Mouse (Mus musculus) frontal cortex, postnatal 36 days (tissue): ENCODE results near the gene Thada.
"Not testable (repeated sequence)": the region's sequence is repeated elsewhere in the genome, so short reads cannot be mapped to it uniquely, and the experiment has no call there.

Experiments
- DNase-seq, 2 experiments: peaks; one replicate each; pipeline ENCODE4 v3.0.0; 2022; ENCODE audit warnings: low spot score in 2 of 2

Gene Thada

DNA sequence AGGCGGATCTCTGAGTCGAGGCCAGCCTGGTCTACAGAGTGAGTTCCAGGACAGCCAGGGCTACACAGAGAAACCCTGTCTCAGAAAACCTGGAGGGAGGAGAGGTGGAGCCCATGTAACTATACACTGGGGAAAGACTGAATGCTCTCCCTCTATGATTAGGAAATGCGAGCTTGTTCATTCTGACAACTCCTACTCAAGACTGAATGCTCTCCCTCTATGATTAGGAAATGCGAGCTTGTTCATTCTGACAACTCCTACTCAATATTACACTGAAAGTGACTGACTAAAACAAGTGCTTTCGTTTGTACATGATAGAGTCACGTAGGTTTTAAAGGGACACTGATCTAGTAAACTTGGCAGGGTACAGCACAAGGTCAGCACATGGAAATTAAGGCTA lies 174.8 kb downstream of the Thada start:
- not testable (repeated sequence) for DNase-seq

DNA sequence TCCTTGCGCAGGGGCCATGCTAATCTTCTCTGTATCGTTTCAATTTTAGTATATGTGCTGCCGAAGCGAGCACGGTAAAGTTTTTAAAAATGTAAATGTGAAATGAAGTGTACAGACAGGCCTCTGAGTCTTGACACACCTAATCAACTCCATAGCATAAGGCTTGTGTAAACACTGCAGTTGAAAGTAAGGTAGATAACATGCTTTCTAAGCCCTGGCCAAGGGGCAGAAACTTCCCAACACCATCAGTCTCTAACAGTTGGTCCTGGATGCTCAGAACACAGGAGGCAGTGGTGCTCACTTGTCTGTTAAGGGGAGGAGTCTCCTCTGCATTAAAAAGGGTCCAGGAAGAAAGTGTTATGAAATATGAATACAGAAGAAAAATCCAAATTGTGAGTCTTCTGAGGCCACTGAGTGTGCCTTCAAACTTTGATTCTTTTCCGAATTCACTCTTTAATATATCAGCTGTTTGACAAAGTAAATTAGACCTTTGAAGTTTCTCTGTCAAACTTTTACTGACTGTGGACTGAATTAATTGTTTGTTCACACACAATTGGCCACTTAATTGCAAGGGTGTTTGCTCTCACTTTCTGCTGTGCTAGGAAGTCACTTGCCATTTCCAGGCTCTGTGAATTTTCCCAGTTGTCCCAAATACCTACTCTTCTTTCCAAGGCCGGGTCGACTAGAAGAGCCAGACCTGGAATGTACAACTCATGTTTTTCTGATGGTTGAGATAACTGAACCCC lies 178.2 kb downstream of the Thada start:
- DNase-seq, result no peak

DNA sequence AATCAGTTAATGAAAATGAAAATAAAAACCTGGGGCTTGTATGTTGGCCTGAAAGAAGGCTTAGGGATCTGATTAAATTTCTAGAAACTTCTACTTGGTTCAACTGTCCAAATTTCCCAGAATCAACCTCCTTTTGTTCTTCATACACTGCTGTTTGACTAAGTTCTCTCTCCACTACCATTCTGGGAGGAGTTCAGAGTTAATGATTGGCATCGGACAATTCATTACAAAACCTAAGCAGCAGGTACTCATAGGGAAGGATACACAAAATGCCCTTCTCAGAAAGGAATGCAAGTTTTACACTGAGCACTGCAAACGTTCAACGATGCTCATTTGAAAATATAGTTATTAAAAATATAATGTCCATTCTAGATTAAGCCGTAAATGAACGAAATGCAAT lies 179.5 kb downstream of the Thada start:
- DNase-seq, result no peak

DNA sequence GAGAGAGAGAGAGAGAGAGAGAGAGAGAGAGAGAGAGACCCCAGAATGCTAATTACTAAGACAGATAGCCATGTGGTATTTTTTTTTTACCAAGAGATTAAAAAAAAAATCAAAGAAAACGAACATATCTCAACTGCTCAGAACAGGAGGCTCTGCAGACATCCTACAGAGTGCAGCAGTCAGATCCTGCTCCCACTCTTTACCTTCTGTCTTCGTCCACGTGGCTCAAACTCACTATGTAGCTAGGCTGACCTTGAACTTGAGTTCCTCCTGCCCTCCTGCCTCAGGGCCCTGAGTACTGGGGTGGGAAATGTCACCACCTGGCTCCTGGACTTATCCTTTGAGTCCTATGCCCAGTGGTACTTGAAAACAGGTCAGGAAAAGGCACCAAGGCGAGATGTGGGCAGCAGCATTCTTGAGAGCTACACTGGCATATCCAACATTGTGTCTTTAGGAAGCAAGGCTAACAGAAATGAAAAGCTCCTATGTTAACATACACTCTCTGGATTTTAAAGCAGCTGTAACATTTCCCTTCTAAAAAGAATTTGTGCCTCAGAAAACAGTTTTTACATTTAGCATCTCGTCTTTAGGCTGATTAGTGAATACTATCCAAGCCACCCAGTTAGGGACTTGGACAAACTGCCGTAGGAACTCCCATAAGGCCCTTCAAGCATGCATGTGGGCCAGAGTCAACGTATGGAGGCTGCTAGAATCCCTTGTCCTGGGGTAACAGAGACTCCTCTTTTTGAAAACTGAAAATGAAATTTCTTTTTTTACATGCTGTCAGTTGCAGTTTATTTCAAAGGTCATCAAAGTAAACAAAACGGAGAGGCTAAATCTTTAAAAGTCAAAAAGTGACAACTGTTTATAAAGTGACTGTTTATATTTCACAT lies 183.4 kb downstream of the Thada start:
- DNase-seq, result no peak

DNA sequence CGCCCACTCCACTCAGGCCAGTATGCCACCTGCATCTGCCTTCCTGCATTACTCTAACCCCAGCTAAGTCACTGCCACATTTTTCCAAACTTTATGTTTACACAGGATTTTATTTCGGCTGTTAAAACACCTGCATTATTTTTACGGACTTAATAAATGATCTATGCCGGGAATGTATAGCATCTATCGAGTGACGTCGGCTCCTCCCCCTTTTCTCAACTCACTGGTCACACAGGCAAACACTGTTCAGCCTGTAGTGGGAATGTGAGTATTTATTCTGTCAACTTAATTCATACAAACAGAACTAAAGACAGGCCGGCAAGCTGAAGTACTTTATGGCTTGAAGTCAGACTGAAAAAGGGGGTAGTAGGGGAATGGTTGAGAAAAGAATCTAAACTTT lies 187.0 kb downstream of the Thada start:
- DNase-seq, result no peak

DNA sequence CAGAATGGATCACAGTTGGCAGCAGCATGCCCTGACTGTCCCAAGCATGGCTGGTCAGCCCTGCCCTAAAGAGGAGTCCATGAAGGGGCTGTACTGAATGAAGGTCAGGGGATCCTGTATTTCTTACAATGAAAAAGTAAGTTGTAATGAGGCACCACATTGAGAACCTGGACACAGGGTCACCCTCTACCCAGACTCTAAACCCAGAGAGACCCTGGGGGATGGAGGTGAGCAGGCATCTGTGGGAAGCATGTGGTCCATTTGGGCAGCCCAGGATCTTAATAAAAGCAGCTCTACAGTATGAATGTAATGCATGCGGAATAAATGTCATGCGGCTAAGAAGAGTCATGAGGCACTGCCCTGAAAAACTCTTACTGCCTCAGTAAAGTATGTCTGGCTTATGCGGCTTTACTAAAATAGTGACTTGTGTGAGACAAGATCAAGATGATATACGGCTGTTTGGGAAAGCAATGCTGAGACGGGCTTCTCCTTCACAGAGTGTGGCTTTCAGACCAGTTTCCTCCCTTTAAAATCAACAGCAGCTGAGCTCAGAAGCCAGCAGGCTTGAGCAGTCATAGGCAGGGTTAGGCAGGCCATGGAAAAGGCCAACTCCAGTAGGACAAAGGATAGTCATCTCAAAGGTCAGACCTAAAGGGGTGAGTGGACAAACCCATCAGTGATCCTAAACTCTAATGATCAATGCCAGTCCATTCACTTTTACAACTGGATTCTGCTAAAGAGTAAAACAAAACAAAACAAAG lies 187.6 kb downstream of the Thada start:
- DNase-seq, result no peak

DNA sequence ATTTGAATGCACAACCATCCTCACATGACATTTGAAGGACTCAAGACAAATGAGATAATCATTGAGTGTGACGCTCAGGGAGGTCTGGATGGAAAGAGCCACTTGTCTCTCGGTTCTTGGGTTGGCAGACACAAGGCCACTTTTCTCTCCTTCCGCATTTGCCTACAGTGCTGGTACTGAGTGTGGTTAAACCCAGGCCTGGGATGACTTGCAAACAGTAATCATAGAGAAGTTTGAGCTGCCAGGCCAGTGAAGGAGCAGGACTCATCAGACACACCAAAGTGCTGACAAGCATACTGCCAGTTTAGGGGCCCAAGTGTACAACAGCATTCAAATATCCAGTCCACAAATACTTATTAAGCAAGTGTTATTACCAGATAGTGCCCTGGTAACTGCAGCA lies 191.0 kb downstream of the Thada start:
- DNase-seq, result no peak

DNA sequence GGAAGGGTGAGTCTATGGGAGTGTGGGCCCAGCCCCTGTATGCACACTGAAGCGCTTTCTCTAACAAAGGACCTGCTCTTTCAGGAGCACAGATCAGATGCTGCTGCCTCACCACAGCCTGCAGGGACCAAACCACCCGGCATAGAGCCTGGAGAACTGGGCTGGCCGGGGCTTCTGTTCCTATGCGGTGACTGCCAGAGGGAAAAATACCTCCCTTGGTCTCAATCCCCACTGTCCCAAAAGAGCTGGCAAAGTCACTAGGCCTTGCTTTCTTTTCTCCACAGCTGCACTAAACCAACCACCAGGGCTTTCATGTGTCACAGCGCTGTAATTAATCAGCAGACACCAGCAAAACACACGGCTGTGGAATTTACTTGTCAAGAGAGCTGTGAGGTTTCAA lies 191.8 kb downstream of the Thada start:
- DNase-seq, result no peak

DNA sequence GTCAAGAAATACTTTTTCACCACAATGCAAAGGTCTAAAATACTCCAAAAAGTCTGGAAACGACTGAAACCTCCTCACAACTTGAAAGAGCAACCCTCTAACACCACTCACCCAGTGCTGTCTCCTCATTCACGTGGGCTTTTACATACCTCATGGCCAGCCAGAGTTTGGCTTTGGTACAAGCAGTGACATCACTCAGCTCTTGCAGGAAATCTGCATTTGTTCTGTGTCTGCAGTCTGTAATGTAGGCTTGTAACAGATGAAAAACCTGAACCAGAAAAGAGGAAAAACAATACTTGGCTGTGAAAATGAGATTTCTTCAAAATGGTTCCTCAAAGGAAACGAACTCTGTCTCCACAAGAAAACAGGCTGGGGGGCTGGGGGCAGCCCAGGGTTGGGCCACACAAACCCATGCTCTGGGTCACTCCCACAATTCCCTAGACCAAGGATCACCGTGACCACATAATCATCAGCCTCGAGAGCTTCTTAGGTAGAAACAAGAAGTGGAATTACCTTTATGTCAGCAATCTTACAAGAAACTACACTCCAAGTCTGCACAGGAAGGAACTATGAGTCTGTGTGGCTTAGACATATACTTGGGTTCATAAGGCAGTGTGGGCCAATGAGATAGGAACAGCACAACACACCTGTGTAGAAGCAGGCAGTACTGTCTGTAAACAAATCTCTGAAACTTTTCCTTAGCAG lies 193.3 kb downstream of the Thada start:
- DNase-seq, result peak; percentile 50 to 78

DNA sequence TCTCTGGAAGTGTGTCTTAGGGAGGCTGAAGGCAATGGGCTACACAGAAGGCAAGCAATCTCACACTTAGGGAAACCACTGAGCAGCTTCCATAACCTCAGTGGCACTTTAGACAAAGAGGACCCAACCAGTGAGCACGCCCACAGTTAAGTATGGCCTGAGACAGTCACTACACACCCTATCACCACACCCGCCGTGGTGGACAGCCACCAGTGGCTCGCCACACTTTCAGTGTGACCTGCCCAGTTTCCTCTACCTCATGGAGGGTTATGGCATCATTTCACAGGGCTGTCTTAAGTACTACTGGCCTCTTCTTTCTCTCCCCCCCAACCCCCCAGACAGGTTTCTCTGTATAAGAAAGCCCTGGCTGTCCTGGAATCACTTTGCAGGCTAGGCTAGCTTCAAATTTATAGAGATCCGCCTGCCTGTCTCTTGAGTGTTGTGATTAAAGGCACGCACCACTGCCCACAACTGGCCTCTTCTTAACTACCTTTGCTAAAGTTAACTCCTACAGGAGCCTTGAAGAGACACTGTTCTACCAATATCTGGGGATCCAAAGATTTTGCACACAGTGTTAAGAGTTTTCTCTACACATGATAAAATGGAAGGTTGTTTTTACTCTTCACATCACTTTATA lies 194.3 kb downstream of the Thada start:
- DNase-seq, result no peak

DNA sequence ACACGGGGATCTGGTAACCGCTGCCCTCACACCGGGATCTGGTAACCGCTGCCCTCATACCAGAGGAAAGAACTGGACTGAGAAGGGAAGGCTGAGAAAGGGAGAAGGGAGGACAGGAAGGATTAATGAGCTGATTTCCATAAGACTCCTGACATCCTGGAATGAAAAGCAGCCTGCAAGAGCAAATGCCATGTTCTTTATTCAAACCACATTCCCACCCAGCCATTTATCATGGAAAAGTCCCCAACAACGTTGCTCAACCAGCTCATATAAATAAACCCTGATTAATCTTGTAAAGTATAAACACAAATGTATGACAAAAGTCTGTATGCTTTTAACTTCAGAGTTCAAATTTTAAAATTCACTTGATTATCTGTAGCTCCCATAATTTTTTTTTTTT lies 196.3 kb downstream of the Thada start:
- no peak for DNase-seq

DNA sequence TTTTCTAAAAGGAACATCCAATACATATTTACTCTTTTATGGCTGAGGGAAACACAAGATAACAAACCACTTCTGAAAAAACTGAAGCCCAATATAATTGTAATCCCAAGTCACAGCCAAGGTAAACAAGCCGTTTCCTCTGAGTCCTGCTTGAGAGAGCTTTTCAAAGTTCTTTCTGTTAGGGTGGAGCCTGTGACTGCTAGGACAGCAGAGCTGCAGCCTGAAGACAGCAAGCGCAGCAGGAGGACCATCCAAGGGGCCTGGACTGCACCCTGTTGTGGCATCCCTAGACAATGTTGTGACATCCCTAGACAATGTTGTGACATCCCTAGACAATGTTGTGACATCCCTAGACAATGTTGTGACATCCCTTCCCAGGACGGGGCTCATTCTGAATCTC lies 197.6 kb downstream of the Thada start:
- no peak for DNase-seq

DNA sequence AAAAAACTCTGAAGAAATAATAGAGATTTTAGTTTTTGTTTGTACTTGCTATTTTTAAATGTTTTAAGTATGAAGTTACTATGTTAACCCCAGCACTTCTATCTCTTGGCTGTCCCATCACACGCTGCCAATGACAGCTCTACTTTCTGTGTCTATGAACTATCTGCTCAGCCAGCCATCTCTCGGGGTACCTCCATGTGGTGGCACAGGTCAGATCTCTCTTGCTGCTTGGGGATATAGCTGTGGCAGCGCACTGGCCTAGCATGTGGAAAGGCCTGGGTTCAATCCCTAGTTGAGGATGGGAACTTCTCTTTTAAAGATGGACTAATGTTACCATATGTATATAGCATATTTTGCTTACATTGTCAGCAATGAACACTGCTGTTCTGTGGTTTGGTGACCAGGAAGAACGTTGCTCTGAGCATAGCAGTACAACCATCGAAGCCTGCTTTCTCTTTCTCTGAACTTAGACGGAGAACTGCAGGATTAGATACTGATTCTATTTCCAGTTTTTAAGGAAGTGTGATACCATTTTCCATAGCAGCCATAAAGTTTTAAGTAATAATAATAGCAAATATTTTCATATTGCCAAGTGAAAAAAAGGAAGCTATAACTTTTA lies 198.4 kb downstream of the Thada start:
- DNase-seq, result no peak

DNA sequence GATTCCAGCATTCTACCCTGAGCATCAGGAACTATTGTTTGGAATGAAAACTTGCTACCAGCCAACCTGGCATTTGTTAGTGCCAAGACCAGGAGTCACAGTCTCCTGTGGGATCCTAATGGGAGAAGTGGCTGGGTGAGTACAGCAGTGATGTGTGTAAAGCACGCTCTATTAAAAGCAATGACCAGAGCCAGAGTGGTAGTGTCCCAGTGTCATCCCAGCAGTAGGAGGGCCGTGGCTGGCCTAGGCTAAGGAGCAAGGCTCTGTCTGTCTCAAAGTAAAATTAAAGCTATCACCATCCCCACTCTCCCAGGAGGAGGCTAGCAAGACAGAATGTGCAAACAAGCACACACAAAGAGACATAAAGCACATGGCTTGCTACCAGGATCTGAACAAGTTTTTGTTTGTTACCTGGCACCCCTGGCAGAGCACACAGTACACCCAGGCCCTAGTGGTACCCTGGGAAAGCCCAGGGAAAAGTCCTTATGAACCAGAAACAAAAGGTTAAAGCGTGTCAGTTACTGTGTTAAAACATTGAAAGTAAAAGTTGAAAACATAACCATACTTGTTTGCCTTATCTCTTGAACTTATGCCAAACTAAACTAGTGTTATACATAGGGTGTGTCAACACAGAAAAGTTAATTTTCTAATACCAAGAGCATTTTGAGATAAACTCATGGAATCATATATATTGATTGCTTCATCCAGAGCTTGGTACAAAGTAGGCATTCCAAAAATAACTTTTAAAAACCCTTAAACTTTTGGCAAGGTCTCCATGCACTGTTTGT lies 199.7 kb downstream of the Thada start:
- DNase-seq, result no peak

DNA sequence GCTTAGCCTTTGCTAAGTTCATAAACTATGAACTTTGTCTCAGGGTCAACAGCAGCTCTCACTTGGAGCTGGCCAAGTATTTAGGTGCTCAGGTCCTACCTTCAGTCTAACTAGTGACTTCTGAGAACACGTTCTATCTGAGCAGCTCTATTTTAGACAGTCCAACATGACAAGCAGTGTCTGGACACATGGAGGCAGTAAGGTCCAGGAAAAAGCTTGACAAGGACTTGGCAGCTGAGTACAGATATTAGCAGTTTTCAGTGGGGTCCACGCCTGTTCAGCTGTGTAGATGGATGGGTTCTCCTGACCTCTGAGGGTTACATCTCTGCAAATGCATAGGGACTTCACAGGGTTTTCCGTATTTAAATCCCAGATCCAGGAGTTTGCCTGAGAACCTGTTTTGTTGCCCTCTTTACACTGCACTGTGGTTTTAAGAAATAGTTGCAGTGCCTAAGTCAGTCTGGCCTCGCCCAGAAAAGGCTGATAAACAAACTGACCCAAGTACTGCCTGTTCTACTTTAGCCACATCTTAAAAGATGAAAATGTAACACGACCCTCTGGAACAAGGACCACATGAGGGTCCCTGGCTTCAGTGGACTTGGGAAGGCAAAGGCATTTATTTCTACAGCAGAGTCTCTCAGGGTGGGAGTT lies 200.4 kb downstream of the Thada start:
- DNase-seq, result no peak

DNA sequence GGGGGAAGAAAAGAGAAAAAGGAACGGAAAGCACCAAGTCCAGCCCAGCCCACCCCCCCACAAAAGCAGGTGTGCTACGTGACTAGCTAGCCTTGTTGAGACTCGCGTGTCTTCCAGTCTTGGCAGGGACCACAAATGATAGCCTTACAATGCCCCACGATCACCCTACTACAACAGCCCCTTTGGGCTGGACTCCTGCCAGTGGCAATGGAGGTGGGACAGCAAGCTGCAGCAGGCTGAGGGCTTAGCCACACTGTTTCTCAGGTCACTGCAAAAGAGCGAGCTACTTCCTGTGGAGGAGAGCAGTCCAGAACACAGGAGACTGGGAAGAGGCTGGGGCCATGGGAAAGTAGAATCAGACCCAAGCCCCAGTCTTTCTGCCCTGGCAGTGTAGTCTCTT lies 201.7 kb downstream of the Thada start:
- no peak for DNase-seq

DNA sequence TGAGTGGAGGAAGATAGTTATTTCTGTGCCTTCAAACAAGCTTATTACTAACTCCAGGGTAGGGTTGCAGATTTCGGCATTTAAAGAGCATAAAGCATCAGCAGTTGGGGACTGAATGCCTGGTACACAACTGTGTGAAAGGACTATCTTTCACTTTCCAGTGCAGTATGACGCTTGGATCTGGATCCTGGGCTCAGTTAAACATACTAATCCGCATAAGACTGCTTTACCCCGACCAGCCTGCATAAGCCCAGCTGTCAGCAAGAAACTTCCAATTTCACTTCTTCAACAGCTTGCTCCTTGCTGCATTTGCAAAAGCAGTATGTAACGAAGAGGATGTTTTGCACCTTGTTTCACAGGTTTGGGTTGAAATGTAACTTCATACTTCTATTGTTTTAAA lies 202.4 kb downstream of the Thada start:
- DNase-seq, result peak in 1 of 2 experiments; percentile 37

DNA sequence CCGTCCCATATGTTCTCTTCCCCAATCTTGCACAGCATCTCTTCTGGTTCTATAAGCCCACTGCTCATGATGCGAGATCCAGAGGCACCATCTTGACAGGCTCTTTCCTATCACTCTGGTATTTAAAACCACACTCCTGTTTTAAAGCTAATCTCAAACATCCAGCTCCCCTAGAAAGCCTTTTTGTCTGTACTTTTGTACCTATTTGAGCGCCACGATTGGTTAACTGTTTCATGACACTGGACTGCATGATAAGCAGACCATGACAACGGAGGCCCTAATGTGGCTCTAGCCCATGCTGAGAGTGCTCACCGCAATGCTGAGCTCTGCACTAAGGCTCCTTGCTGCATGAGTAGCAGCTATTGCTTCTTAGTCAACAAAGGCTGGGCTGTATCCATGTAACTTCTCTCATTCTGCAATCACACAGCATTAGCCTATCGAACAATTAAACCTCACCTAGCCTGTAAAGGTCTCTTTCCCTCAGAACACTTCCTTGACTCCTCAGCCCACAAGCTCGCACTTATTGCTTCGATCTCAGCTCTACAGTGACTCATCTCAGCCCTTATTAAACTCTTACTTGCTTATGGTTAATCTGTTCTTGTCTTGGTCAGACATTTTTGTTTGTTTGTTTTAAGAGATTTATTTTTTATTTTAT lies 203.6 kb downstream of the Thada start:
- no peak for DNase-seq

DNA sequence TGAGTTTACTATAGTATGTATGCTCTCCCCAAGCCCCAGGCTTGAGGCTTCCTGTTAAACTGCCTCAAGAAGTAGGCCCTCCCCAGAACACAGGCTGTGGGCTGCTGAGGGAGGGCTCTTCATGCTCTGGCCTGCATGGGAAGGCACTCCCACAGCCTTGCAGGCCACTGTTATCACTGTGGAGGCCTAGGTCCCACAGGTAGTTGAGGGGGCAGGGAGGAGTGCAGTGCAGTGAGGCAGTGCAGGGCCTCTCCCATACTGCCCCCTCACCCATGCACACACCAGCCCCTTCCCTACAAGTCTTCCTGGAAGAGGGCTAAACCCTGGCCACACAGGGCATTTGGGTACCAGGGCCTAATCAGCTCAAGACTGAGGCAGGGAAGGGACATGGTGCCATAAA lies 205.0 kb downstream of the Thada start:
- DNase-seq, result no peak
